Mouse (Mus musculus) adrenal gland, postnatal 36 days (tissue): ENCODE measurements around the gene Epha5. TPM values are rescaled to one million over a fixed set of nuclear protein-coding genes. Genes with fewer than 3 reads are reported as not detected.

Source experiments
- DNase-seq, 2 experiments: peaks; one replicate each; pipeline ENCODE4 v3.0.0; 2021; ENCODE audit warnings: mixed read lengths in 1 of 2
- total RNA-seq, 2 experiments: library from RNA; stranded (reverse); gene quantifications; 2 replicates each; pipeline ENCODE4 v1.2.3; 2021

Gene Epha5
- total RNA-seq, 2 experiments from 2014 or later: 1.5 to 2.8 TPM

DNA sequence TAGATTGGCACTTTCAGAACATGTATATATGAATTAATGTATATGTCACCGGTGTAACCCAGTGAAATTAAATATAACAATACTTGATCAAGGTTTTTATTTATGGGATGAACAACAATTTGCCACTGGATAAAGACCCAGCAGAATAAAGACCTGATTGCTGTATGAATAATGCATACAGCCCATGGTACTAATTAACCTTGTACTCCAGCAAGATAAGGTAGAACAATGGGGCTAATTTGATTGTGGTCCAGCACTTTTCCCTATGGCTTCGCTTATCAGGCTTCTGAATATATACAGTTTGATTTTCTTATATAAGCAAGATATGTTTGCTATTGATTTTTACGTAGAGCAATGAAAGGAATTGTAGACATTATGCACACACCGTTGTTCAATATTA, 103.6 kb downstream of the Epha5 start:
- DNase-seq: no peak

DNA sequence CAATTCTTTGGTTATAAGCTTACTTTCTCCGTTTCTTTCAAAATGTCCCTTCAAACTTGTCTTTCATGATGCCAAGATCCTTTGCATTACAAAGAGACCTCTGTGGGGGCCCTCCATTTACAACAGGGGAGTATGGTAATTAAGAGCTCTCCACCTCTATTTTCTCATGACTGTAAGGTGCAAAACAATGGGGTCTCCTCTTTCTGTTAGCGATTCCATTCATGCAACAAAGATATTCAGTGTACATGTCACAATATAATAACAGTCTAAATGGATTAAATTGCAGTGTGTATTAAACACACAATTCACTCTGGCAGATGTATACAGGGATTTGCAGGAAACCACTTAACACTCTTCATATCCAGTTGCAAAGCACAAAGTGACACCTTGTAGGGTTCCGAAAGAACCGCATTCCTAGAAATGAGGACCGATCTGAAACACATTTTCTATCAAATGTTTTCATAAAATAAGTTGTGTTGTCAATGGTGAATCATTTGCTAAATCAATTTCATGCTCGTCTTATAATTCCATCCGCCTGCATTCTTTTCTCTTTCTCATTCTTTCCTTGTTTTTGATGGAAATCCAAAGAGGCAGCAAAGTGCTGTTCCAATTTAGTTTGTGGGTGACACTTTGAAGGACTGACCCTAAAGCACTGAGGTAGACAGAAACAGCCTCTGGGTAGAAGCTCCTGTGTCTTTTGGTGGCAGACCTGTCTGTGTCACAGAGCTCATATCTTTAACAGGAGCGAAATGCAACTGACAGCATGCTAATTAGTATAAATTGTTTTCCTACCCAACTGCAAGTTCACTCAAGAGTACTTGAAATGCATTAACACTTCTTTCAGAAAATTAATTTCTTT, 118.1 kb downstream of the Epha5 start:
- DNase-seq: no peak

DNA sequence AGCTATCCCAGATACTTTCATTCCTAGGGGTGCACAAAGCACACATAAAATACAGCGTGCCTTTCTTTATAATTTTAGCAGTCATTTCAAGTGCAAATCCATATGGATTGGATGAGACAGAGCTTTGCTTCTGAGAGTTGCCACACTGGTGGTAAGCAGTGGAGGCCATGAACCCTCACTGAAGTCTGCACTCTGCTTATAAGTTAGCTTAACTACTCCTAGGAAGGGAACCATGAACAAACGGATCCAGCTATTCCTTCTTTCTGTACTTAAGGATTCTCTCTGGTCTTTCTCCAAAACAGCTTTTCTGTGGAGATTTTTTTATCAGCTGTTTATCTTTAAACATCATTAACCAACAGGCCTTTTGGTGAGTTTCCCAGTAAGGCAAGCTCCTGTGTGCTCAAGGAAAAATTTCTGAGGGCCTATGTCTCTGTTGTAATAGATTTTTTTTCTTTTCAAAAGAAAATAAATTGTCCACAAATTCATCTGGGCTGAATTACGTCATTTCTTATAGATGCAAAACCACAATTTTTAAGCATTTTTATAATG, 127.7 kb downstream of the Epha5 start:
- no peak for DNase-seq

DNA sequence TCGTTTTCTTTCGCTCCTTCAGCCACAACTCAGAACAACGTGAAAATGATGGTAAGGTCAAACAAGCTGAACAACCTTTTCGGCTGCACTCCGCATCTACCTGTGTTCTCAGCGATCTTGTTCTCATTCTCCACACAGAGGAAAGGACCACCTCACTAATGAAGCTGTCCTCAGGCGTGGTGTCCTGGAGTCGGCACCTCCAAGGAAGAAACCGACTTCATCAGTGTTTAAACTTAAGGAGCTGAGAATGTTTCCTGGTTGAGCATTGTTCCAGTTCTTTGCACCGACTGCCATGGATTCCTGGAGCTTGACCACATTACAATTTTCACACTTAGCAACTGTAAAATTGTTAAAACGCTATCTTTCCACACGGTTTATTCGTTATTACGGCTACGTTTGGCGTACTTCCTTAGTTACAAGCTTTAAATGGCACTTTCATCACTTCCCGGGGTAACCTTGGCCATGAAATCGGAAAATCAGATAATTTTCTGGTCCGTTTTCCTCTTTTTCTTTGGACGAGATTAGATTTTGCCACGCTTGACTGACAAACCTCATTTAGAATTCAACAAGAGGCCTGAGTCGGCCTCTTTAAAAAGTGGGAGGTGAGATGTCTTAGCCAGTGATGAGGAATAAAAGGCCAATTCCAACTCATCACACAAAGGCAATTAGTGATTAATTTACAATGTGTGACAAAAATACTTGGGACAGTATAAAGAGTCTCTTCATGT, 135.7 kb downstream of the Epha5 start:
- no peak for DNase-seq

GRCm38 (mm10) chr5:84276996-84277395, 140.2 kb downstream of the Epha5 start:
- no peak for DNase-seq

DNA sequence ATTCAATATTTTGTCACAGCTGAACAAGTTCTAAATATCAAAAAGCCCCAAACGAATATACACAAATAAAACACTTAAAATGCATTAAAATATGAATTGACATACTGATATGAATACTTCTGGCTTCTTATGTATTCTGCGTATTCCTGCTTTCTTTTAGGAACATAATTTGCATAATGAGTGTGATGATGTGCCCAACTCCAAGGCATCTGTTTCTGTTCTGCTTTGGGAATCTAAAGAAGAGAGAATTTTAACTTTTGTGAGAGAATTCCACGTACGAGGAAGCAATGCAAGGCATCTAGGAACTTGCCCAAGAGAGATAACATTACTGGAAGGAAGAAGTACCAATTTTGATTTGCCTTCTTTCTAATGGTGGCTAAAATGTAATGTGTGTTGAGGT, 151.8 kb downstream of the Epha5 start:
- no peak for DNase-seq

DNA sequence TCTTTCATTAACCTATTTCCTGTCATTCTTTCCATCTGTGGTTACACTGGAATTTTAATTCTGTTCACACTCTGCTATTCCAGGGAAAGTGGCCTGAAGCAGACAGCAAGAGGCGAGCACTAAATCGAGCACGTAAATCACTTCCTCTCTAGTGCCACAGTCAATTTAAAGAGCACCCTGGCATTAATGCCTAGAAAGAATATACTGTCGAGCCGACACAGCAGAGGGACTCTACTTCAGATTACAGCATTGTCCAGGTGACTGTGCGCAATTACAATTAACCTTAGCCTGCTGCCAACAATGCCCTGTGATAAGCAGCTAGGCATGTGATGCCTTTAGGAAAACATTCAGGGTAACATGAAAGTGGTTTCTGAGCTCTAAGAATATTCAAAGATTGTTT, 153.2 kb downstream of the Epha5 start:
- no peak for DNase-seq

DNA sequence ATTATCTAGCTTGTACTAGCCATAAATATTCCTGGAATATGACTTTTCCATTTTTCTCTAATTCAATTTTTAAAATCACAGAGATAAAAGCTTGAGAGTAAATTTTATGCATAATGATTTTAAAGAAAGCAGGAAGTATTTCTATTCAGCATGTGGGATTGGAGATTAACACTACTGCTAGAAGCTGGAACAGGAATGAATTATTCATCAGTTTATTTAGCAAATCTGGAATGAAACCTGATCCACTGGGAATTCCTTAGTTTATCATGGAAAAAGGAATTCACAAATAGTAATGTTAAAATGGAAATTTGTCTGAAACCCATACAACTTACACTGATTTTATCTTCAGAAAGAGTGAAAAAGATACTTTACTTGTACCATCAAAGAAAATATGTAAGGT, 187.2 kb downstream of the Epha5 start:
- no peak for DNase-seq

DNA sequence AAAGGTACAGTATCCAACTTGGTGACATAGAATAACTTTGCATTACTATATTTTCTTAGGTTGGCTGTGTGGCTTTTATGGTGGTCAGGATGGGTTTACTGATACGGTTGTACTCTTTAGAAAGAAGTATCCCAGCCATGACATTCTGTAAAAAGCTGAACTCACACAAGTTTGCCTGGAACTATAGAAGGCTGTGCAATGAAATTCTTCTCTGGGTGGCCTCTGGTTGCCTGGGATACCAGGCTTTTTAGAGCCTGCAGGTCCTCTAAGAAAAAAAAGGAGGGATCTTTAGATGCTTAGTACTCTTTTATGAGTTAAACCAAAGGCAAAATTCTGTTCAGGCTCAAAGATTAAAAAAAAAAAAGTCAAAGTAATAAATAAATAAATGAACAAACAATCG, 208.6 kb downstream of the Epha5 start:
- no peak for DNase-seq

DNA sequence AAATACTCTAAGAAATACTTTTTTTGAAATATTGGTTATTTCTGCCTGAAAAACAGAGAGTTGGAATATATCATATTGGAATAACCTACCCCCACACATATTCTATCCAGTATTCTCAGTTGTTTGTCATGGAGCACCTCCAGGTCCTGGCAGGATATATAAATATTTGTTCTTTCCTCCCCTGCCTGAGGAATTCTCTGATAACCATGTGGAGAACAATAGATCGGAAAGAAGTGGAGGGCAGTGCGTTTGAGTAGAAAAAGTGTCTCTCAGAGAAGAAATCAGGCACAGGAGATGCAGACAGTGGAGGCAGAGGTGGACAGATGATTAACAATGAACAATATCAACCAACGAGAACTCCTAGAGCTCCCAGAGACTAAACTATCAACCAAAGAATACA, 223.8 kb downstream of the Epha5 start:
- DNase-seq: no peak

- DNase-seq: no peak
These were observed 233.0 kb downstream of the Epha5 start for GRCm38 (mm10) chr5:84184189-84184588.

- no peak for DNase-seq
These were observed 264.1 kb downstream of the Epha5 start for GRCm38 (mm10) chr5:84153095-84153494.

- no peak for DNase-seq
These were observed 275.0 kb downstream of the Epha5 start for GRCm38 (mm10) chr5:84142138-84142537.

DNA sequence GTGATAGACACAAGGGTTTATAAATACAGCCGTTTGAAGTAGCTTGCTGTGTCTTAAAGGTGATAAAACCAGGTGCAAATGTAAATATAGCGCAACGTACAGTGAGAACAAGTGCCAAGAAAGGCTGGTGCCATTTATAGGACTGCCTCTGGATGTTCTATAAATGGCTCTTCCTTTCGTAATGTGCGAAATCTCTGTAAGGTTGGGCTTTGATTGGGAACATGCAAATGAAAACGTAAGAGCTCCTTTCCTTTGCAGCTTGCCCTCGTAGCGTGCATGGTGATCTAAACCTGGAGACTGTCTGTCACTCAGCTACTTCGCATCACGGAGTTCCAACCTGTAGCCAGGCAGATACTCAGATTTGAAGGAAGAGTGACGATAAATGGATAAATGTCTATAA, 321.2 kb downstream of the Epha5 start:
- no peak for DNase-seq

DNA sequence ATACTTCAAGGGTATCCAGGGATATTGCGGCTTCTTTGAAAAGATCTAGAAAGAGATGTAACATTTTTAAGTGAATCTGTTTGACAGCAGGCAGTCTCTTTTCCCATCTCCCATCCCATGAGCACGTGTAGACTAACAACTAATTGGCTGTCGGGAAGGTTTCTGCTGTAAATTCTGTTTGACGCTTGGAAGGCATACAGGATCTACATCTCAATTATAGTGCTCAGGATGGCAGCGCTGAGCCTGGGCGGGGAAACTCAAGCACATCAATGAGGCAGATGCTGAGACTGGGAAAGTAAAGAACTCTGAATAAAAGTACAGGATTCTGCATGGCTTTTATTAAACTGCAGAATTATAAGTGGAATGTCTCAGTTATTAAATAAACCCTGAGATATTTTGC, 335.9 kb downstream of the Epha5 start:
- DNase-seq: no peak

DNA sequence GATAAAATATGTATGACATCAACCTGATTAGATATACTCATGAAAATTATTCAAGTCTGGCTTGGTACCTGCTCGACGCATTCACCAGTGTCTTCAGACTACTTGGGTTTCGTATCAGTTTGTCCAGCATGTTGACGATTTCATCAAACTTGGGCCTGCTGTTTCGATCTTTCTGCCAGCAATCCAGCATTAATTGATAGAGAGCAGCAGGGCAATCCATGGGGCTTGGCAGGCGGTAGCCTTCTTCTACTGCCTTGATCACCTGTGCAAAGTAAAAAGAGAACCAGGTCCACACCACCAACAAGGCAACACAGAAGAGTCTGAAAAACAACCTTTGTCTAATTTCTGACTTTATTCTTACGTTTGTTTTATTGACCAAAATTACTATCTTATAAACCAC, 346.2 kb downstream of the Epha5 start:
- DNase-seq: no peak

GRCm38 (mm10) chr5:84053880-84054279, 363.3 kb downstream of the Epha5 start:
- no peak for DNase-seq

DNA sequence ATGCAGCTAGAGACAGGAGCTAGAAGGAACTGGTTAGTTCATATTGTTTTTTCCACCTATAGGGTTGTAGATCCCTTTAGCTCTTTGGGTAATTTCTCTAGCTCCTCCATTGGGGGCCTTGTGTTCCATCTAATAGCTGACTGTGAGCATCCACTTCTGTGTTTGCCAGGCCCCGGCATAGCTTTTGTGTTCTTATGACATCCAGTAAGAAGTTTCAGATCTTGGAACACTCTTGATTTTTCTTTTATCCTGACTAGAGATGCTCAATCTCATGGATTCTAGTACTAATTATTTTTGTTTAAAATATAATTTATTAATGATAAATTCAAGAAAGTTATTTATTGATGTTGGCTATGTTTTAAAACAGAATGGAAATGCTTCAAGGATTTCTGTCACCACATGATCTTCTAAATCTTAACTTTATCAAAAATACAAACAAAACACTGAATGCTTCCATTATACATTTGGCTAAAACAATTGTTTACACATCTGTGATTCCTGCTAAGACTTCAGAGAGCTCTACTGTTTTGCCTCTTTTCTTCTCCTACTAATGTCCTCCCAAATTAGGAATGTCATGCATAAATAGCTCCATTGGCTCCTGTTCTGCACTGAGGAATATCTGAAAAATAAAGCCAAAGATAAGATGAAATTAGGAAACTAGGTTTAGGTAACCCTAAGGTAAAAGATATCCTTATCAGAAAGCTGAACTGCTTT, 379.8 kb downstream of the Epha5 start:
- no peak for DNase-seq
